ENCODE assay signal across 8 mouse cellular contexts in genomic region chr11:51650691-51651515, GRCm38 (mm10). TPM values are rescaled to one million over a fixed set of nuclear protein-coding genes. Genes with fewer than 3 reads are reported as not detected.
A peak's percentile ranks its signal among the peaks of the same experiment; 100 is the strongest.
DNase-seq lines count a peak whose midpoint lies in the region; ATAC-seq and TF ChIP-seq lines count a peak whose summit lies in the region.

Gene N4bp3, minus strand, starts transcription at chr11:51650842.
Gene D930048N14Rik, plus strand, starts transcription at chr11:51650954.

- TF ChIP-seq CTCF in spleen, adult 2 months (IDR thresholded peaks at IDR 0.05; ENCODE audit: extremely low read depth, insufficient read depth, insufficient read length, insufficient replicate concordance): no peak

- H3K36me3 ChIP-seq in heart, embryonic 11.5 days (ENCODE audit: control insufficient read depth, insufficient read depth, low read length): no peaks in the 10 kb centered on the region
- H3K36me3 ChIP-seq in kidney, embryonic 15.5 days: peaks cover 5% of the 10 kb centered on the region; the same call in 1 of the 2 replicates
- no peaks in the 10 kb centered on the region for H3K36me3 ChIP-seq in spleen, adult 2 months (ENCODE audit: control insufficient read depth, insufficient read depth, low read length)

- no peak for TF ChIP-seq POLR2A in spleen, adult 2 months (IDR thresholded peaks at IDR 0.05; ENCODE audit: low read depth, low read length)

- 0 out of 2 replicates have a peak, but pooled peaks cover 5% of the 10 kb centered on the region for H3K27me3 ChIP-seq in heart, embryonic 11.5 days (ENCODE audit: control insufficient read depth, insufficient read depth, low read length)
- H3K27me3 ChIP-seq in kidney, embryonic 15.5 days: no peaks in the 10 kb centered on the region
- H3K27me3 ChIP-seq in spleen, adult 2 months (ENCODE audit: control insufficient read depth, insufficient read depth, low read length): no peaks in the 10 kb centered on the region

- peak within 1 kb of the TSS; percentile 73 for H3K9ac ChIP-seq in heart, embryonic 11.5 days (ENCODE audit: low read depth, low read length)
- peak within 1 kb of the TSS; percentile 68 for H3K9ac ChIP-seq in kidney, embryonic 15.5 days

- H3K27ac ChIP-seq in heart, embryonic 11.5 days (ENCODE audit: low read depth, low read length): no peak within 1 kb of the TSS
- peak within 1 kb of the TSS; percentile 83 for H3K27ac ChIP-seq in kidney, embryonic 15.5 days
- H3K27ac ChIP-seq in spleen, adult 2 months (ENCODE audit: insufficient read depth, low read length): peak within 1 kb of the TSS; percentile 56

- peak within 1 kb of the TSS; percentile 65 for H3K4me3 ChIP-seq in heart, embryonic 11.5 days (ENCODE audit: low read depth, low read length)
- H3K4me3 ChIP-seq in kidney, embryonic 15.5 days (replicated peaks): peak within 1 kb of the TSS; percentile 61
- peak within 1 kb of the TSS; percentile 85 for H3K4me3 ChIP-seq in spleen, adult 2 months (ENCODE audit: extremely low read depth, insufficient read depth, insufficient read length)

- no peaks in the 10 kb centered on the region for H3K9me3 ChIP-seq in heart, embryonic 11.5 days (replicated peaks; ENCODE audit: control insufficient read depth, low read length)
- no peaks in the 10 kb centered on the region for H3K9me3 ChIP-seq in kidney, embryonic 15.5 days (replicated peaks)

- peaks cover 23% of the 10 kb centered on the region for H3K4me1 ChIP-seq in heart, embryonic 11.5 days (ENCODE audit: control insufficient read depth, insufficient read depth, low read length)
- H3K4me1 ChIP-seq in kidney, embryonic 15.5 days: peaks cover 50% of the 10 kb centered on the region
- peaks cover 25% of the 10 kb centered on the region for H3K4me1 ChIP-seq in spleen, adult 2 months (ENCODE audit: control insufficient read depth, insufficient read depth, insufficient read length)

- DNase-seq in 416B (ENCODE audit: low read depth): peak; percentile 69
- peak; percentile 73 for DNase-seq in T-cell, adult 2 months (ENCODE audit: low spot score)
- peak; percentile 47 for DNase-seq in embryo, embryonic 11.5 days (ENCODE audit: low read depth, low spot score)
- DNase-seq in lung, postnatal 36 days: peak; percentile 84
- peak in 1 of 2 experiments; percentile 78 for DNase-seq in spleen, adult 2 months (ENCODE audit: low read depth in 1 of 2, low spot score in 2 of 2)
- no peak for DNase-seq in frontal cortex, postnatal 14 days (ENCODE audit: low spot score in 2 of 2)

- ATAC-seq in heart, embryonic 11.5 days (replicated peaks; ENCODE audit: insufficient number of reproducible peaks, low FRiP score, low TSS enrichment): 0 out of 2 replicates have a peak, but pooled peaks have one; percentile 40
- peak; percentile 73 for ATAC-seq in kidney, embryonic 15.5 days (replicated peaks; ENCODE audit: low FRiP score)

- WGBS in heart, embryonic 11.5 days (ENCODE audit: insufficient replicate concordance): 1% methylated on average over 60 of the region's 70 CpGs
- under 1% methylated on average over 70 of the region's 70 CpGs for WGBS in kidney, embryonic 15.5 days
- WGBS in spleen, adult 2 months: 2% methylated on average over 58 of the region's 70 CpGs

- H3K4me2 ChIP-seq in heart, embryonic 11.5 days: peak within 1 kb of the TSS; percentile 95
- peak within 1 kb of the TSS; percentile 97 for H3K4me2 ChIP-seq in kidney, embryonic 15.5 days

RNA-seq across cellular contexts. Expression of gene N4bp3, which starts in this region (rescaled TPM):
- polyA plus RNA-seq in heart, embryonic 11.5 days (2014; fragmentation: Nextera tagmentation; extraction: Ambion mirVana): 4.2 and 6.4 TPM in 2 replicates
- 27.8 and 32.1 TPM in 2 replicates for polyA plus RNA-seq in kidney, embryonic 15.5 days (2015; fragmentation: Nextera tagmentation; extraction: Ambion mirVana)
- 11.3 and 14.7 TPM in 2 replicates for polyA plus RNA-seq in spleen, adult 2 months (2012; rRNA removed)

RNA-seq across cellular contexts. Expression of gene D930048N14Rik, which starts in this region (rescaled TPM):
- 0.59 and 0.97 TPM in 2 replicates for polyA plus RNA-seq in heart, embryonic 11.5 days (2014; fragmentation: Nextera tagmentation; extraction: Ambion mirVana)
- polyA plus RNA-seq in kidney, embryonic 15.5 days (2015; fragmentation: Nextera tagmentation; extraction: Ambion mirVana): 3.4 and 3.8 TPM in 2 replicates
- 3.4 and 5.0 TPM in 2 replicates for polyA plus RNA-seq in spleen, adult 2 months (2012; rRNA removed)

Comparison
In these comparisons a context has a peak if more than half of its experiments do, and no peak if none do; other contexts are left out.
1. DNase-seq: peak in 416B (single experiment), T-cell, adult 2 months (single experiment), embryo, embryonic 11.5 days (single experiment) and lung, postnatal 36 days (single experiment); none in frontal cortex, postnatal 14 days (0 of 2).
2. Peak in every context shown above with its lines, with median percentiles within 50 percentile points of each other: H3K4me3 ChIP-seq.